Mouse (Mus musculus) CH12.LX (cell line): Measurements from ENCODE around the gene Mon2. TPM values are rescaled to one million over a fixed set of nuclear protein-coding genes. Genes with fewer than 3 reads are reported as not detected.

Experiments used
- DNase-seq: peaks from one replicate; pipeline ENCODE4 v3.0.0-alpha.2; 2013; ENCODE audit errors: extremely low read depth
- H3K27ac ChIP-seq: 2 replicates; pipeline ENCODE4 v1.5.1; 2012; ENCODE audit warnings: low read depth, mild to moderate bottlenecking, control low read depth, moderate library complexity; ENCODE audit not compliant: insufficient read depth
- H3K27me3 ChIP-seq: replicated peaks from 2 replicates; pipeline ENCODE3; 2012; ENCODE audit warnings: inconsistent platforms
- H3K36me3 ChIP-seq, 2 experiments: replicated peaks in 1 of 2; 2 replicates each; pipeline versions ENCODE3 to v1.6.1; 2012; ENCODE audit warnings: inconsistent platforms in 1 of 2, low read length in 1 of 2, mild to moderate bottlenecking in 1 of 2, mixed read lengths in 1 of 2, moderate library complexity in 1 of 2; ENCODE audit not compliant: control insufficient read depth in 1 of 2, insufficient read depth in 1 of 2
- H3K4me1 ChIP-seq, 2 experiments: 2 replicates each; pipeline ENCODE4 v1.6.1; 2012; ENCODE audit warnings: inconsistent platforms in 1 of 2, moderate library complexity in 1 of 2; ENCODE audit not compliant: insufficient read depth in 2 of 2, control insufficient read depth in 1 of 2
- H3K4me2 ChIP-seq: 2 replicates; pipeline ENCODE4 v1.6.1; 2012; ENCODE audit warnings: low read depth, mild to moderate bottlenecking, control low read depth; ENCODE audit not compliant: poor library complexity, insufficient read depth, severe bottlenecking
- H3K4me3 ChIP-seq, 3 experiments: fragments of 150-350 bp in 1 of 3; sonication (generic) in 1 of 3; replicated peaks in 1 of 3; 2 replicates each; pipeline versions ENCODE3 to v1.5.1; 2011 to 2012; ENCODE audit warnings: low read depth in 2 of 3, low read length in 2 of 3, mild to moderate bottlenecking in 2 of 3, moderate library complexity in 2 of 3, control low read depth in 1 of 3, improper control_type of control experiment in 1 of 3, inconsistent platforms in 1 of 3, mixed read lengths in 1 of 3; ENCODE audit not compliant: poor library complexity in 1 of 3
- H3K79me2 ChIP-seq: replicated peaks from 2 replicates; pipeline ENCODE4 v1.6.1; 2012; ENCODE audit warnings: mild to moderate bottlenecking, moderate library complexity; ENCODE audit not compliant: control insufficient read depth, poor library complexity, insufficient read depth, severe bottlenecking; ENCODE audit errors: extremely low read depth
- H3K9ac ChIP-seq: 2 replicates; pipeline ENCODE4 v1.6.1; 2012; ENCODE audit warnings: low read depth, mild to moderate bottlenecking, control low read depth, moderate library complexity; ENCODE audit not compliant: insufficient read depth
- H3K9me3 ChIP-seq: replicated peaks from 2 replicates; pipeline ENCODE3; 2012; ENCODE audit warnings: low read length, inconsistent platforms, mixed read lengths
- BHLHE40 ChIP-seq: IDR thresholded peaks from 2 replicates; pipeline ENCODE4 v1.6.1; 2011; ENCODE audit warnings: mild to moderate bottlenecking, low read depth, low read length, improper control_type of control experiment
- CHD1 ChIP-seq: IDR thresholded peaks from 2 replicates; pipeline ENCODE4 v1.6.1; 2012; ENCODE audit warnings: low read depth, low read length, improper control_type of control experiment, inconsistent platforms
- CHD2 ChIP-seq: IDR thresholded peaks from 2 replicates; pipeline ENCODE4 v1.6.1; 2011; ENCODE audit warnings: low read length, improper control_type of control experiment
- CTCF ChIP-seq, 2 experiments: IDR thresholded peaks in 1 of 2; conservative IDR thresholded peaks in 1 of 2; 2 replicates each; pipeline ENCODE4 v1.5.1; 2011 to 2012; ENCODE audit warnings: low read depth in 2 of 2, low read length in 2 of 2, improper control_type of control experiment in 1 of 2, inconsistent platforms in 1 of 2, mild to moderate bottlenecking in 1 of 2, moderate library complexity in 1 of 2
- E2F4 ChIP-seq: IDR thresholded peaks from 2 replicates; pipeline ENCODE4 v1.6.1; 2011; ENCODE audit warnings: low read depth, low read length, improper control_type of control experiment; ENCODE audit not compliant: insufficient replicate concordance
- ELF1 ChIP-seq: IDR thresholded peaks from 2 replicates; pipeline ENCODE4 v1.6.1; 2014; ENCODE audit warnings: low read depth, mild to moderate bottlenecking, inconsistent platforms, low read length, improper control_type of control experiment
- EP300 ChIP-seq: IDR thresholded peaks from 2 replicates; pipeline ENCODE4 v1.6.1; 2011; ENCODE audit warnings: low read length, improper control_type of control experiment
- ETS1 ChIP-seq: conservative IDR thresholded peaks from 2 replicates; pipeline ENCODE4 v1.6.1; 2012; ENCODE audit warnings: low read depth, mild to moderate bottlenecking, inconsistent platforms, low read length, improper control_type of control experiment, moderate library complexity
- GABPA ChIP-seq: IDR thresholded peaks from 2 replicates; pipeline ENCODE4 v1.6.1; 2012; ENCODE audit warnings: low read depth, low read length, improper control_type of control experiment, inconsistent platforms; ENCODE audit not compliant: insufficient replicate concordance
- HCFC1 ChIP-seq: IDR thresholded peaks from 2 replicates; pipeline ENCODE4 v1.6.1; 2012; ENCODE audit warnings: low read depth, mild to moderate bottlenecking, inconsistent platforms, low read length, improper control_type of control experiment
- IRF4 ChIP-seq: IDR thresholded peaks from 2 replicates; pipeline ENCODE4 v1.6.1; 2014; ENCODE audit warnings: low read depth, mild to moderate bottlenecking, inconsistent platforms, low read length, improper control_type of control experiment
- JUN ChIP-seq: IDR thresholded peaks from 2 replicates; pipeline ENCODE4 v1.6.1; 2011; ENCODE audit warnings: low read depth, mild to moderate bottlenecking, low read length, improper control_type of control experiment, moderate library complexity; ENCODE audit not compliant: insufficient read depth
- JUND ChIP-seq: conservative IDR thresholded peaks from 2 replicates; pipeline ENCODE4 v1.6.1; 2011; ENCODE audit warnings: low read depth, low read length, improper control_type of control experiment
- KAT2A ChIP-seq: IDR thresholded peaks from 2 replicates; pipeline ENCODE4 v1.6.1; 2012; ENCODE audit warnings: low read length, improper control_type of control experiment, inconsistent platforms; ENCODE audit not compliant: insufficient replicate concordance
- MAFK ChIP-seq: IDR thresholded peaks from 2 replicates; pipeline ENCODE4 v1.6.1; 2011; ENCODE audit warnings: low read length, improper control_type of control experiment; ENCODE audit not compliant: insufficient replicate concordance
- MAX ChIP-seq: IDR thresholded peaks from 2 replicates; pipeline ENCODE4 v1.6.1; 2011; ENCODE audit warnings: low read length, improper control_type of control experiment
- MAZ ChIP-seq: IDR thresholded peaks from 2 replicates; pipeline ENCODE4 v1.6.1; 2012; ENCODE audit warnings: low read depth, mild to moderate bottlenecking, inconsistent platforms, low read length, improper control_type of control experiment, moderate library complexity
- MEF2A ChIP-seq: IDR thresholded peaks from 2 replicates; pipeline ENCODE4 v1.6.1; 2014; ENCODE audit warnings: low read depth, mild to moderate bottlenecking, inconsistent platforms, low read length, improper control_type of control experiment, borderline replicate concordance
- MXI1 ChIP-seq: IDR thresholded peaks from 2 replicates; pipeline ENCODE4 v1.6.1; 2011; ENCODE audit warnings: mild to moderate bottlenecking, low read depth, low read length, improper control_type of control experiment
- MYC ChIP-seq: IDR thresholded peaks from 2 replicates; pipeline ENCODE4 v1.6.1; 2011; ENCODE audit warnings: low read depth, mild to moderate bottlenecking, improper control_type of control experiment, low read length
- NELFE ChIP-seq: IDR thresholded peaks from 2 replicates; pipeline ENCODE4 v1.6.1; 2011; ENCODE audit warnings: low read depth, low read length, improper control_type of control experiment
- NRF1 ChIP-seq: IDR thresholded peaks from 2 replicates; pipeline ENCODE4 v1.6.1; 2014; ENCODE audit warnings: low read depth, mild to moderate bottlenecking, inconsistent platforms, low read length, improper control_type of control experiment, moderate library complexity
- PAX5 ChIP-seq: IDR thresholded peaks from 2 replicates; pipeline ENCODE4 v1.6.1; 2012; ENCODE audit warnings: low read length, inconsistent platforms, mixed read lengths
- POLR2A ChIP-seq: IDR thresholded peaks from 2 replicates; pipeline ENCODE4 v1.6.1; 2011; ENCODE audit warnings: low read depth, mild to moderate bottlenecking, improper control_type of control experiment, low read length
- POLR2AphosphoS2 ChIP-seq: IDR thresholded peaks from 2 replicates; pipeline ENCODE4 v1.6.1; 2011; ENCODE audit warnings: low read depth, low read length, improper control_type of control experiment
- RAD21 ChIP-seq: IDR thresholded peaks from 2 replicates; pipeline ENCODE4 v1.6.1; 2011; ENCODE audit warnings: low read depth, mild to moderate bottlenecking, low read length, improper control_type of control experiment, moderate library complexity
- RCOR1 ChIP-seq: conservative IDR thresholded peaks from 2 replicates; pipeline ENCODE4 v1.6.1; 2012; ENCODE audit warnings: low read depth, mild to moderate bottlenecking, inconsistent platforms, low read length, improper control_type of control experiment
- SIN3A ChIP-seq: IDR thresholded peaks from 2 replicates; pipeline ENCODE4 v1.6.1; 2012; ENCODE audit warnings: low read length, improper control_type of control experiment, inconsistent platforms
- SMC3 ChIP-seq: IDR thresholded peaks from 2 replicates; pipeline ENCODE4 v1.6.1; 2011; ENCODE audit warnings: low read depth, low read length, improper control_type of control experiment
- TBP ChIP-seq: conservative IDR thresholded peaks from 2 replicates; pipeline ENCODE4 v1.6.1; 2011; ENCODE audit warnings: low read depth, low read length, improper control_type of control experiment
- TCF12 ChIP-seq: IDR thresholded peaks from 2 replicates; pipeline ENCODE4 v1.6.1; 2014; ENCODE audit warnings: low read depth, mild to moderate bottlenecking, inconsistent platforms, low read length, improper control_type of control experiment
- UBTF ChIP-seq: IDR thresholded peaks from 2 replicates; pipeline ENCODE4 v1.6.1; 2012; ENCODE audit warnings: low read depth, mild to moderate bottlenecking, inconsistent platforms, low read length, improper control_type of control experiment, moderate library complexity
- USF1 ChIP-seq: IDR thresholded peaks from 2 replicates; pipeline ENCODE4 v1.6.1; 2014; ENCODE audit warnings: low read depth, mild to moderate bottlenecking, inconsistent platforms, low read length, improper control_type of control experiment
- USF2 ChIP-seq: conservative IDR thresholded peaks from 2 replicates; pipeline ENCODE4 v1.6.1; 2011; ENCODE audit warnings: low read depth, low read length, improper control_type of control experiment
- ZC3H11A ChIP-seq: IDR thresholded peaks from 2 replicates; pipeline ENCODE4 v1.6.1; 2012; ENCODE audit warnings: low read depth, mild to moderate bottlenecking, inconsistent platforms, low read length, improper control_type of control experiment
- ZKSCAN1 ChIP-seq: IDR thresholded peaks from 2 replicates; pipeline ENCODE4 v1.6.1; 2012; ENCODE audit warnings: low read depth, inconsistent platforms, low read length, improper control_type of control experiment, borderline replicate concordance
- ZMIZ1 ChIP-seq: IDR thresholded peaks from 2 replicates; pipeline ENCODE4 v1.6.1; 2012; ENCODE audit warnings: low read depth, mild to moderate bottlenecking, inconsistent platforms, low read length, improper control_type of control experiment
- ZNF384 ChIP-seq: IDR thresholded peaks from 2 replicates; pipeline ENCODE4 v1.6.1; 2012; ENCODE audit warnings: low read depth, low read length, improper control_type of control experiment, inconsistent platforms
- dilution Hi-C: fragments of 300-500 bp; cut with MboI; formaldehyde crosslinking; loops from 2 replicates; pipeline ENCODE4 v1.14.3; 2020; ENCODE audit warnings: low sequenced_read_pairs; ENCODE audit not compliant: extremely low pct_unique_long_range_greater_than_20kb, extremely low pct_ligation_motif_present
- in situ Hi-C: fragments of 300-500 bp; cut with MboI; formaldehyde crosslinking; loops from 3 replicates; pipeline ENCODE4 v1.14.3; 2019; ENCODE audit warnings: low sequenced_read_pairs, low pct_ligation_motif_present, low pct_unique_long_range_greater_than_20kb, mixed read lengths
- polyA plus RNA-seq: library from polyadenylated mRNA; unstranded; fragments of >175 nt; gene quantifications from 2 replicates; pipeline ENCODE4 v1.2.1, GENCODE M21; 2012; ENCODE audit warnings: low read depth; ENCODE audit not compliant: insufficient read length
- total RNA-seq, 2 experiments: library from RNA; depleted of rRNA; stranded (reverse); fragments of 300-350 nt in 1 of 2; fragments of >200 nt in 1 of 2; gene quantifications; 2 replicates each; pipeline ENCODE4 v1.2.3; 2012 to 2014

Gene Mon2
- total and polyA plus RNA-seq, 3 experiments: 18.6 to 31.0 (median 28.8) TPM

DNA sequence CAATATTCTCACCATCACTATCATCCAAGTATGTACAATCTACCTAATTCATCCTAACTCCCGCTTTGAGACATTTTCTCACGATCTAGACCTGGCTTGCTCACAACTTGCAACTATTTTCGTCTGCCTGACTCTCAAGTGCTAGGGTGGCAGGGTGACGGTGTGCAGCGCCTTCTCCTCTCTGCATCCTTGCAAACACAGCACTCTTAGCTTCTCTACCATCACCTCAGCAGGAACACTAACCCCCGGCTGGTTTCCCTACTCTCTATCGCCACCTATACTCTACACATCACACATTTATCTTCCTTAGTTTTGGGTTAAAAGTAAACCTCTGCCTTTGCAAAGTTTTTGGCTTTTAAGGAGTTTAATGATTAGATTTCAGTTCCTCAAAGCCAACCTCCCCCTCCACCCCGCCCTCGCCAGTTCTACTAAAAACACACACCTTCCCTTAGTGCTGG lies 88.6 kb downstream of the Mon2 start:
- no peak for TF ChIP-seq JUND
- TF ChIP-seq MAFK: peak; percentile 32; the same call in 1 of the 2 replicates
- TF ChIP-seq MYC: no peak
- TF ChIP-seq ZNF384: peak; percentile 28; the same call in 1 of the 2 replicates
- no peak for TF ChIP-seq MEF2A
- TF ChIP-seq TBP: no peak
- no peak for TF ChIP-seq ZMIZ1
- 0 out of 2 replicates have a peak, but pooled peaks have one; percentile 19 for TF ChIP-seq EP300
- no peak for TF ChIP-seq JUN
- no peak for TF ChIP-seq GABPA
- TF ChIP-seq SMC3: peak; percentile 52
- no peak for TF ChIP-seq HCFC1
- no peak for TF ChIP-seq UBTF
- TF ChIP-seq USF2: no peak
- peak; percentile 15 to 71; a peak in 2 of 4 replicates for TF ChIP-seq CTCF (conservative IDR thresholded peaks at IDR 0.05 in 1 of 2, IDR thresholded peaks at IDR 0.05 in 1 of 2; ENCODE audit: low read depth in 2 of 2, low read length in 2 of 2)
- TF ChIP-seq USF1: no peak
- TF ChIP-seq RAD21: peak; percentile 54
- no peak; the same call in 1 of the 2 replicates for TF ChIP-seq MAX
- no peak; the same call in 1 of the 2 replicates for TF ChIP-seq CHD1
- no peak for TF ChIP-seq KAT2A
- no peak for TF ChIP-seq BHLHE40
- TF ChIP-seq MXI1: peak; percentile 26; the same call in 1 of the 2 replicates
- TF ChIP-seq SIN3A: peak; percentile 46; the same call in 1 of the 2 replicates
- TF ChIP-seq IRF4: peak; percentile 43; the same call in 1 of the 2 replicates
- TF ChIP-seq ELF1: no peak
- no peak for TF ChIP-seq POLR2AphosphoS2
- TF ChIP-seq RCOR1: no peak
- TF ChIP-seq MAZ: 0 out of 2 replicates have a peak, but pooled peaks have one; percentile 41
- TF ChIP-seq ZKSCAN1: no peak
- no peak; the same call in 1 of the 2 replicates for TF ChIP-seq ETS1
- TF ChIP-seq NELFE: no peak
- 0 out of 2 replicates have a peak, but pooled peaks have one; percentile 13 for TF ChIP-seq TCF12
- no peak for TF ChIP-seq ZC3H11A
- peak; percentile 53 for TF ChIP-seq POLR2A
- TF ChIP-seq NRF1: no peak
- no peak for TF ChIP-seq PAX5
- no peak for TF ChIP-seq E2F4
- TF ChIP-seq CHD2: no peak
- in situ Hi-C loops (no loop called here), dilution Hi-C loops (no loop called here)
- H3K9me3 ChIP-seq: no peaks in the 10 kb centered on the region
- H3K4me2 ChIP-seq: peak overlapping the region; percentile 68
- H3K4me3 ChIP-seq: peak overlapping the region; percentile 4 to 45 (median 21)
- H3K9ac ChIP-seq: peak overlapping the region; percentile 37; the same call in 1 of the 2 replicates
- peaks cover 18% of the 10 kb centered on the region for H3K79me2 ChIP-seq
- H3K4me1 ChIP-seq: peaks cover 8 to 33% of the 10 kb centered on the region in 2 experiments; a peak in 3 of 4 replicates
- H3K27ac ChIP-seq: no peak overlapping the region
- DNase-seq: peak; percentile 71
- H3K36me3 ChIP-seq: peaks cover 2 to 18% of the 10 kb centered on the region in 2 experiments
- no peaks in the 10 kb centered on the region for H3K27me3 ChIP-seq
